Mouse (Mus musculus) forebrain, embryonic 16.5 days (tissue): ENCODE measurements around the gene Farp1. TPM values are rescaled to one million over a fixed set of nuclear protein-coding genes. Genes with fewer than 3 reads are reported as not detected.

ENCODE experiments used
- ATAC-seq: fragments of 200-750 bp; cut with Nextera tagmentation; 2 replicates; pipeline ENCODE4 v1.8.0; 2017; ENCODE audit warnings: mild to moderate bottlenecking, moderate library complexity
- H3K27ac ChIP-seq: fragments of 300-500 bp; sonication (generic); 2 replicates; pipeline ENCODE4 v1.5.1; 2014; ENCODE audit warnings: low read length, control low read depth
- H3K27me3 ChIP-seq: fragments of 300-500 bp; sonication (generic); replicated peaks from 2 replicates; pipeline ENCODE4 v1.6.1; 2014; ENCODE audit warnings: low read length; ENCODE audit not compliant: control insufficient read depth, insufficient read depth
- H3K36me3 ChIP-seq: fragments of 300-500 bp; sonication (generic); 2 replicates; pipeline ENCODE4 v1.6.1; 2014; ENCODE audit not compliant: control insufficient read depth, insufficient read depth
- H3K4me1 ChIP-seq: fragments of 300-500 bp; sonication (generic); replicated peaks from 2 replicates; pipeline ENCODE4 v1.6.1; 2014; ENCODE audit warnings: low read length; ENCODE audit not compliant: control insufficient read depth, insufficient read depth
- H3K4me2 ChIP-seq: fragments of 300-500 bp; sonication (generic); 2 replicates; pipeline ENCODE4 v1.6.1; 2014; ENCODE audit warnings: mild to moderate bottlenecking, low read length, control low read depth
- H3K4me3 ChIP-seq: fragments of 300-500 bp; sonication (generic); replicated peaks from 2 replicates; pipeline ENCODE4 v1.5.1; 2014; ENCODE audit warnings: mild to moderate bottlenecking, low read length, control low read depth
- H3K9ac ChIP-seq: fragments of 300-500 bp; sonication (generic); replicated peaks from 2 replicates; pipeline ENCODE4 v1.6.1; 2014; ENCODE audit warnings: low read depth, low read length, control low read depth
- H3K9me3 ChIP-seq: fragments of 300-500 bp; sonication (generic); 2 replicates; pipeline ENCODE4 v1.6.1; 2016; ENCODE audit warnings: low read length; ENCODE audit not compliant: control insufficient read depth
- WGBS: fragments of 180-500 bp; shearing (Covaris S2); extraction: QIAGEN DNeasy Blood & Tissue Kit; methylation state at CpG from one replicate; pipeline ENCODE4 v1.1.7; 2014; 5-methylcytosine and 5-hydroxymethylcytosine counted together
- polyA plus RNA-seq: library from polyadenylated mRNA; unstranded; fragments of >200 nt; fragmentation: Nextera tagmentation; extraction: Ambion mirVana; gene quantifications from 2 replicates; pipeline ENCODE4 v1.2.1, GENCODE M21; 2015

The Farp1 gene
- polyA plus RNA-seq, 1 experiment from 2014 or later = 43.6 TPM

DNA sequence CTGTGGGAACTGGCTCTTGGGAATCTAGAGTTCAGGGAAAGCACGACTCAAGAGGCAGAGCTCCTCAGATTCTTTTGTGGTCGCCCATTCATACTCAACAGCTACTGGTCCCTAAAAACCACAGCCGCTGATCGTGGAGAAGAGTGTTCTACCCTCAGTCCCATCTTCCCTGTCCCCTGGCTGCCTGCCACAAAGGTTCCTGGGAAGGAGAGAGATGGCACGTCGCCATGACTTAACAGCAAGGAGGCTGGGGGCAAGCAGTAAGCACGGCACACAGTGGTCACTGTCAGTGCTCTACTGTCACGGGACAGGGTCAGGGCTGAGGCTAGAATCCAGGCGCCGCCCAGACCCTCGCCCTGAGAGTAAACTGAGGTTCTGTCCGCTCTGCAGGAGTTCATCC, 240.0 kb downstream of the Farp1 start:
- whole genome bisulfite sequencing = 71% methylated on average over 12 of the region's 12 CpGs
- Histone ChIP-seq H3K9ac (no peak overlapping the region), H3K36me3 (peaks cover 2% of the 10 kb centered on the region; the same call in 1 of the 2 replicates), H3K4me2 (no peak overlapping the region), H3K27ac (no peak overlapping the region), H3K9me3 (no peaks in the 10 kb centered on the region), H3K4me3 (no peak overlapping the region), H3K4me1 (no peaks in the 10 kb centered on the region), H3K27me3 (no peaks in the 10 kb centered on the region)
- ATAC-seq = no peak

DNA sequence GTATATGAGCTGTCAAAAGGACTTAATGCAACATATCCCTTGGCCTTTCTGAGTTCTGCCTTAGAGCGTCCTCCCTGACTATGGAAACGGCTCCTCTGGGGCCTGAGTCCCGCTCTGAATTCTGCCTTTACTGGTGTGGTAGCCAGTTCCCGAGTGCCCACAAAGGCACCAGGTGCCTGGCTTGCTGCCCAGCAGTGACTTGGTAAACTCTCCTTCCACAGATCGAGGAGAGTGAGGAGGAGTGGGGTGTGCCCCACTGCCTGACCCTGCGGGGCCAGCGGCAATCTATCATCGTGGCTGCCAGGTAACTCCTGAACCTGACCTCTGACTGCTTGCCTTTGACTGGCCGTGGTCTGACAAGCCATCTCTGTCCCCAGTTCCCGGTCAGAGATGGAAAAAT, 241.0 kb downstream of the Farp1 start:
- no peaks in the 10 kb centered on the region for H3K4me1 ChIP-seq
- no peak overlapping the region for H3K4me2 ChIP-seq
- H3K4me3 ChIP-seq = no peak overlapping the region
- 79% methylated on average over 10 of the region's 10 CpGs for WGBS
- H3K36me3 ChIP-seq = peaks cover 2% of the 10 kb centered on the region; the same call in 1 of the 2 replicates
- no peak for ATAC-seq
- no peaks in the 10 kb centered on the region for H3K9me3 ChIP-seq
- H3K27ac ChIP-seq = no peak overlapping the region
- no peak overlapping the region for H3K9ac ChIP-seq
- H3K27me3 ChIP-seq = no peaks in the 10 kb centered on the region

DNA sequence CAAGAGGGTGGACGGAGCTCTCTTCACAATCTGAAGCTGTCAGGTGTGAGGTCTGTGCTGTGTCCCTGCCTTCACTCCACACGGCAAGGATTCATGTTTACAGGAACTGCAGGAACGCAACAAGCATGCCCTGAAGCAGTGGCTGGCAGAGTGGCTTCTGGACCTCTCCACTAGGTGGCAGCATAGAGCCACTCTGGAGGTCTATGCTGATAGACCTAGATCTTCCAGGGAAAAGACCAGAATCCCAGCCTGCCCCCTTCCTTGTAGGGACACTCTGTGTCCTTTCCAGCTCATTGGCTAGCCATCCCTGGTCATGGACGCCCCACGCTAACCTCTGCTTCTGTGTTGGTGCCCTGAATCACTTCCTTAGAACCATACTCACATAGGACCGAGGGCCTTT, 244.1 kb downstream of the Farp1 start:
- Histone ChIP-seq H3K27me3 (no peaks in the 10 kb centered on the region), H3K27ac (no peak overlapping the region), H3K9ac (no peak overlapping the region), H3K36me3 (peaks cover 15% of the 10 kb centered on the region), H3K4me3 (no peak overlapping the region), H3K4me2 (no peak overlapping the region), H3K9me3 (no peaks in the 10 kb centered on the region), H3K4me1 (no peaks in the 10 kb centered on the region)
- 35% methylated on average over 6 of the region's 6 CpGs for WGBS
- peak; percentile 81 for ATAC-seq

DNA sequence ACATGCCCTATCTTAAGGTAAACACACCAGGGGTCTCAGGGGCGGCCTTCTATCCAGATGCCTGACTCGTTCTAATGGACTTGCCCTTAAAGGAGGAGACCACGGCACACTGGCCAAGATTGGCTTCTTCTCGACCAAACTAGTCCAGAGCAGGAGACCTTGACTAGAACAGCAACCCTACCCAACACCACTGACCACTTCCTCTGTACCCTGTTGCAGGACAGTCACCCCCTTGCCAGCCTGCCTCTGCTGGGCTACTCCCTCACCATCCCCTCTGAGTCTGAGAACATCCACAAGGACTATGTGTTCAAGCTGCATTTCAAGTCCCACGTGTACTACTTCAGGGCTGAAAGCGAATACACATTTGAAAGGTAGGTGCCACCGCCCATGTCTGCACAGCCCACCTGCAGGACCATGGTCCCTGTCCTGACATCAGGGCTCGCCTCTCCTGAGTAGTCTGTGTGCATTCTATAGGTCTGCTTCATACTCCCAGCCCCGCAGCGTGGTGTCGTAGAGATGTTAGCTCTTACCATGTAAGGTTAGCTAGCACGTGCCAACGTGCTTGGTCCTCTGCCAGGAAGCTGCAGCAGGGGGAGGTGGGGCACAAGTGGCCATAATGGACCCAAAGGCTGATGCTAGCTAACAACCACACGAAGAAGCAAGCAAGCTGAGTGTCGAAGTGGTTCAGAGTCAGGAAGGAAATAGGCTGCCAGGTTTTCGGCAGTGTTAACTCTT, 245.8 kb downstream of the Farp1 start:
- ATAC-seq = no peak
- no peaks in the 10 kb centered on the region for H3K27me3 ChIP-seq
- no peaks in the 10 kb centered on the region for H3K4me1 ChIP-seq
- peaks cover 15% of the 10 kb centered on the region for H3K36me3 ChIP-seq
- H3K4me2 ChIP-seq = no peak overlapping the region
- 73% methylated on average over 16 of the region's 16 CpGs for WGBS
- no peak overlapping the region for H3K27ac ChIP-seq
- no peak overlapping the region for H3K9ac ChIP-seq
- H3K9me3 ChIP-seq = no peaks in the 10 kb centered on the region
- H3K4me3 ChIP-seq = no peak overlapping the region

DNA sequence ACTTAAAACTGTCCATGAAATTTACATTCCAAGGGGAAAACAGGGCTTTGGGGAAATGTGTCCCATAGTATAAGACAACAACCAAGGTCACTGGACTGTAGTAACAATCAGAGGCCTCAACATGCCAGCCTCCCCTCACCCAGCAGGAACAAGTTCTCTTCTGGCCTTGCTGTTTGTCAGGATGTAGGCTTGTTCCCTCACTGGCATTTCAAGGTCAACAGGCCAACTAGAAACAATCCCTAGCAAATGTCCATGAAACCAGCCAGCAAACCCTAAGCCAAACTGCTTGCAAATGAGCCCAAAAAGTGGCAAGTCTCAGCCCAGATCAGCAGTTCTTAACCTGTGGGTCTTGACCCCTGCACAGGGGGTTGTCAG, 246.3 kb downstream of the Farp1 start:
- no peak overlapping the region for H3K9ac ChIP-seq
- no peak for ATAC-seq
- no peak overlapping the region for H3K4me2 ChIP-seq
- no peaks in the 10 kb centered on the region for H3K9me3 ChIP-seq
- H3K27me3 ChIP-seq = no peaks in the 10 kb centered on the region
- H3K27ac ChIP-seq = no peak overlapping the region
- no peak overlapping the region for H3K4me3 ChIP-seq
- H3K4me1 ChIP-seq = no peaks in the 10 kb centered on the region
- H3K36me3 ChIP-seq = peaks cover 15% of the 10 kb centered on the region

DNA sequence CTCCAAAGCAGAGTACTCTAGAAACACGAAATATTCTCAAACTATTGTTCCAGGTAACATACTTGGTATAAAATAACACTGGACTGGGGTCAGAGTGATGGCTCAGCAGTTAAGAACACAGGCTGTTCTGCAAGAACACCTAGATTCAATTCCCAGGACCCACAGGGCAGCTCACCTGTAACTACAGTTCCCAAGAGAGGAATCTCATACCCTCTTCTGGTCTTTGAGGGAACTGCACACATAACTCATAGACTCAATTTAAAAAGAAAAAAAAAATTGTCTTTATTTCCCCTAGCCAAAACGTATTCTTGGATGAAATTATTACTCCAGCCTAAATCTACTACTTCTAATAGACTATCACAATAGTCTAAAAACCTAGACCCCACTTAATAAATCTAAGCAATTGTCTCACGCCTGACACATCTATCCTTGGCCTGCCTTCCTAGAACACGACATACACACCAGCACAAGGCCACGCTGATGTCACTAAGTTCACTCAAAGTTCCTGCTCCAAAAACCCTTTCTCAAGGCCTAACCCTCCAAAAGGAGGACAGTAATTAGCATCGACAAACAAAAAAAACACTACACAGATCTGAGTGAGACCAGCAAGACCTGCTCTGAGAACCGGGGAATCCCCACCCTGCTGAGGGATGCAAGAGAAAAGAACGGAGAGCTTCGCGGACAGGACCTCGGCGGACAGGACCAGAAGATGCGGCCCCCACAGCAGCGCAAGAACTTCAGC, 250.6 kb downstream of the Farp1 start:
- Histone ChIP-seq H3K27me3 (no peaks in the 10 kb centered on the region), H3K36me3 (peaks cover 22% of the 10 kb centered on the region), H3K4me3 (no peak overlapping the region), H3K4me2 (no peak overlapping the region), H3K27ac (no peak overlapping the region), H3K9ac (no peak overlapping the region), H3K4me1 (no peaks in the 10 kb centered on the region), H3K9me3 (no peaks in the 10 kb centered on the region)
- WGBS = 93% methylated on average over 14 of the region's 14 CpGs
- no peak for ATAC-seq

DNA sequence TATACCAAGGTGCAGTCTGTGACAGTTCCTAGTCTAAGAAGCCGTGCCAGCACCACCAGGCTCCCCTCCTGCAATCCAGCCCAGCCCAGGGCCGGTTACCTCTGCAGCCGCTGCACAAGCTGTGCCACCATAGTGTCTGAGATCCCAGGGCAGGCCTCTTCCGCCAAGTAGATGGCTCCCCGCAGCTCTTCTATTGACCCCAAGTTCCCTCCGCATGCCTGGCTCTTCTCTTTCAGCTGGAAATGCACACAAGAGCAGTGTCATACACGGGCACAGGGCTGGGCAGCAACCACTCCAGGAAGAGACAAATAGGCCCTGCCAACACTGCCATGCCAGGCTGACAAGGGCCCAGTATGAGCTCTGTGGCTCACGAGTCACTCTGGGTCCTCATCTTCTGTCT, 256.9 kb downstream of the Farp1 start:
- H3K4me2 ChIP-seq = no peak overlapping the region
- H3K9me3 ChIP-seq = no peaks in the 10 kb centered on the region
- peaks cover 8% of the 10 kb centered on the region for H3K36me3 ChIP-seq
- no peak for ATAC-seq
- H3K27ac ChIP-seq = no peak overlapping the region
- 79% methylated on average over 8 of the region's 8 CpGs for WGBS
- no peaks in the 10 kb centered on the region for H3K4me1 ChIP-seq
- no peak overlapping the region for H3K4me3 ChIP-seq
- no peak overlapping the region for H3K9ac ChIP-seq
- H3K27me3 ChIP-seq = no peaks in the 10 kb centered on the region

DNA sequence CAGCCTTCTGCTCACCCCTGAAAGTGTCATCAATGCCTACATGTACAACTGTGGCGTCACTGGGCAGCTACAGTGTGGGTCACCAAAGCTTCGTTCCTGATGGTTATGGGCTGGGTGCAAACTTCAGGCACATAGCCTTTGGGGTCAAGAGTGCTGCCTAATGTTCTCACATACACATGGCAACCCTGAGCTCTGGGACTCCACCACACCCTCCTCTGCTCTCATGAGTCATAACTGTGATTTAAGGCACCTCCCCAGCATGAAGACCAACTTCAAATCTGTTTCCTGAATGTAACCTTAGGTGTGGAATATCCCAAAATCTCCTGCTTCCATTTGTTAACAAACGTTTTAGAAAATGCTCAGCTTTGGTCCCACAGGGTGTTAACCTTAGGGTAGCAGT, 257.4 kb downstream of the Farp1 start:
- H3K9ac ChIP-seq = no peak overlapping the region
- H3K27ac ChIP-seq = no peak overlapping the region
- H3K4me1 ChIP-seq = 0 out of 2 replicates have a peak, but pooled peaks cover 3% of the 10 kb centered on the region
- no peaks in the 10 kb centered on the region for H3K27me3 ChIP-seq
- no peak overlapping the region for H3K4me3 ChIP-seq
- H3K36me3 ChIP-seq = peaks cover 7% of the 10 kb centered on the region
- no peak for ATAC-seq
- WGBS = 97% methylated on average over 3 of the region's 3 CpGs
- H3K4me2 ChIP-seq = no peak overlapping the region
- H3K9me3 ChIP-seq = no peaks in the 10 kb centered on the region

DNA sequence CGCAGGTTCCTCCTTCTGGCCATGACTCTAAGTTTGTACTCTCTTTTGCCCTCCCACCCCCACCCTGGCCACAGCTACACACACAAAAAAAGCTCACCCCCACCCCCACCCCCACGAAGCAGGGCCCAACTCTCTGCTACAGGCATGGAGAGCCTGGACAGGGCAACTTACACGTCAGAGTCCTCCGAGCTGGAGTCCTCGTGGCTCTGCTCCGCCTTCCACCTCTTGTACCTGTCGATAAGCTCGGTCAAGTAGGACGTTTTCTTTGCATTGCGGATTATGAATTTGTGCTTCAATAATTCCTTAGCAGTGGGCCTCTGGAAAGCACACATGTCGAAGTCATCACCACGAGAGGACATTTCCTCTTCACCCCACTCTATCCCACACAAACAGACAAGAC, 259.5 kb downstream of the Farp1 start:
- peaks cover 7% of the 10 kb centered on the region for H3K36me3 ChIP-seq

More for the DNA sequence above, 259.5 kb downstream of the Farp1 start:
- Histone ChIP-seq H3K4me1 (0 out of 2 replicates have a peak, but pooled peaks cover 4% of the 10 kb centered on the region), H3K9ac (no peak overlapping the region), H3K4me2 (no peak overlapping the region), H3K9me3 (no peaks in the 10 kb centered on the region), H3K4me3 (no peak overlapping the region), H3K27me3 (no peaks in the 10 kb centered on the region), H3K27ac (no peak overlapping the region)
- 89% methylated on average over 12 of the region's 12 CpGs for WGBS
- ATAC-seq = no peak
